Mouse (Mus musculus): ENCODE data around the gene Loxl4. TPM values are rescaled to one million over a fixed set of nuclear protein-coding genes. Genes with fewer than 3 reads are reported as not detected.

Loxl4 gene
- polyA plus RNA-seq, 1 experiment from 2014 or later, result 2.9 TPM

DNA sequence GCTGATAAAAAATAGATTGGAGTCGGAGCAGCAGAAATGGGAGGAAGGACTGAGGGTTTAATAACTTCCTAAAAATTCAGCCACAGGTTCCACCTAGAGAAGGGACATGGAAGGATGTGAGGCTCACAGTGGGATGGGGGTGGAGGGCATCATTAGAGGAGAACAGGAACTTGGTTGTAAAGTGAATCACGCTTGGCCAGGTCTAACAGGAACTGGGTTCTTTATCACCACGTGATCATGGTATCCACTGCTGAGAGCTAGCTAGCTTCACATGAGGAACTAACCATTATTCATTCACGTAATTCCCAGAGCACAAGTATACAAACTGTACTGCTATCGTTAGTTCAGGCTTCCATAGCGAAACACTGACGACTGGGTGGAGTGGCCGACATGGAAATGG, 26.9 kb upstream of the Loxl4 start:
- 66% methylated on average over 8 of the region's 8 CpGs for WGBS
- H3K27ac ChIP-seq, result no peak overlapping the region
- no peak for ATAC-seq (ENCODE audit: insufficient number of reproducible peaks, insufficient read depth, low FRiP score, low TSS enrichment, low read depth)
- H3K4me2 ChIP-seq, result no peak overlapping the region
- H3K27me3 ChIP-seq, result no peaks in the 10 kb centered on the region
- no peaks in the 10 kb centered on the region for H3K9me3 ChIP-seq
- H3K36me3 ChIP-seq, result no peaks in the 10 kb centered on the region
- peaks cover 9% of the 10 kb centered on the region; the same call in 1 of the 2 replicates for H3K4me1 ChIP-seq
- H3K4me3 ChIP-seq, result no peak overlapping the region
- no peak overlapping the region for H3K9ac ChIP-seq

DNA sequence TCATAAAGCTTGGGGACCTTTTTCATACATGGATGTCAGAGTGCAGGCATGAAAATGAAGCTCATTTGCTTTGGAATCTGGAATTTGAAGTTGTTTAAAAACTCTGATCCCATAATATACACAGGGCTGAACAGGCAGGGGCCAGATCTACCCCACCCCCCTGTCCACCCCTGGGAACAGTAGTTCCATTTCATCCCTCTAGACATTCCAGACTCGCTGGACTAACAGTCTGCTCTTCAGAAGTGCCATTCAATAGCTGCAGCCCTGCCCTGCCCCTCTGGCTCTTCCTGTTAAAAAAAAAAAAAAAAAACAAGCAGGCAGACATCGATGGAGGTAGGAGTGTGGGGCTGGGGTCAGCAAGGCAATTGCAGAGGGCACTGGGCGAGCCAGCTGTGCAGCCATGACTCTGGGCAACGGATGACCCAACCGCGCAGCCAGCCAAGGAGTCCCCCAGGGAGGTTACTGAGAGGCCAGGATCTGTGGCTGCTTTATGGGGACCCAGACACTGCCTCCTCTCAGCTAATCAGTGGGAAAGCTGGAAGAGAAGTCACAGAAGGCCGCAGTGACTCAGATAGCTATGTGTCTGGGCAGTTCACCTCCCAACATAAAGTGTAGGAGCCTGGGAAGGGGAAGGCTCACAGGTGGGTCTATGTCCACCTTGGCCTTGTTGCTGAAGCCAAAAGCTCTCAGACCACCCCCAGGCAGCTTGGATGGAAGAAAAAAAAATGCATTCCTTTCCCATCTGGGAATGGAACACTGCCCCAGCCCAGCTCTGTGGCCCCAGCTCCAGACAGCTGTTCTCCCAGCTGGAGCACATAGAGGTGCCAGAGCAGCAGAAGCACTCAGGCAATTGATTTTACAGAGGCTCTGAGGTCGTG, 26.2 kb upstream of the Loxl4 start:
- H3K9ac ChIP-seq, result no peak overlapping the region
- ATAC-seq (ENCODE audit: insufficient number of reproducible peaks, insufficient read depth, low FRiP score, low TSS enrichment, low read depth), result no peak
- no peak overlapping the region for H3K27ac ChIP-seq

DNA sequence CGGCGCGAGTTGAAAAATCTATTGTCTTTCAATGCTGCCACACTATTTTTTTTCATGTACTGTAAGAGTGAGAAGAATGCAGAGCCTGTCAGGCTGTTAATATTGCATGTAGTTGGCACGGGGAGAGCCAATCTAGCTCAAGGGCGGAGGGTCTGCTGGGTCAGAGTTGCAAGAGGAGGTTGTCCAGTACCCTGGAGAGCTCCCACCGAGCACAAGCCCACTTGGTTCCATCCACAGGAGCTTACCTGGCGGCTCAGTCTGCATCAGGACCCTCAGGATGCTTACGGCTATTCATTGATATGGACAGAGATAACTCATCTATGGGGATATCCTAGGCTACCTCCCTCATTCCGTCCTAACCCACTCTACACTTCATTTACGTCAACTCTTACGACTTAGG, 24.0 kb upstream of the Loxl4 start:
- Histone ChIP-seq H3K4me3 (no peak overlapping the region), H3K4me1 (peaks cover 22% of the 10 kb centered on the region), H3K27me3 (no peaks in the 10 kb centered on the region), H3K36me3 (no peaks in the 10 kb centered on the region), H3K9ac (no peak overlapping the region), H3K27ac (no peak overlapping the region), H3K4me2 (no peak overlapping the region), H3K9me3 (no peaks in the 10 kb centered on the region)
- no peak for ATAC-seq (ENCODE audit: insufficient number of reproducible peaks, insufficient read depth, low FRiP score, low TSS enrichment, low read depth)
- WGBS, result 45% methylated on average over 11 of the region's 11 CpGs

More for the DNA sequence above, 26.2 kb upstream of the Loxl4 start:
- H3K27me3 ChIP-seq, result no peaks in the 10 kb centered on the region
- H3K4me1 ChIP-seq, result peaks cover 9% of the 10 kb centered on the region; the same call in 1 of the 2 replicates
- WGBS, result 11% methylated on average over 8 of the region's 8 CpGs
- no peaks in the 10 kb centered on the region for H3K36me3 ChIP-seq
- H3K9me3 ChIP-seq, result no peaks in the 10 kb centered on the region
- H3K4me2 ChIP-seq, result no peak overlapping the region
- H3K4me3 ChIP-seq, result no peak overlapping the region

DNA sequence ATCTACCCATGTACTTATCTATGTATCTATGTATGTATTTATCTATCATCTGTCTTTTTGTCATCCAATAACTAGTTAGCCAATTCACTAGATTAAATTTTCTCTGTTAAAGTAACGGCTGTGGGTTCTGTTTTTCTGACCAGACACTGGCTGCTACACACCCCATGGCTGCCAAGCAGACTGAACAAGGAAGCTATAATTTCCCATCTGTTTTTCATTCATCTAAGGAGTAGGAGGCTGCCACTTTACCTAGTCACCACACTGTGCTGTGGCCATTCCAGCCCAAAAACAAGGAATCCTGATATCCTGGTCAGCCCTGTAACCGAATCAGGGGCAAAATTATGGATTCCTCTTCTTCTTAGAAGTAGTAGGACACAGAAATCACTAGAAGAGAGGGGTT, 21.0 kb upstream of the Loxl4 start:
- Histone ChIP-seq H3K9me3 (no peaks in the 10 kb centered on the region), H3K36me3 (no peaks in the 10 kb centered on the region), H3K27ac (no peak overlapping the region), H3K4me2 (no peak overlapping the region), H3K4me1 (peaks cover 20% of the 10 kb centered on the region), H3K27me3 (no peaks in the 10 kb centered on the region), H3K4me3 (no peak overlapping the region), H3K9ac (no peak overlapping the region)
- ATAC-seq (ENCODE audit: insufficient number of reproducible peaks, insufficient read depth, low FRiP score, low TSS enrichment, low read depth), result no peak
- 31% methylated on average over 2 of the region's 2 CpGs for WGBS

DNA sequence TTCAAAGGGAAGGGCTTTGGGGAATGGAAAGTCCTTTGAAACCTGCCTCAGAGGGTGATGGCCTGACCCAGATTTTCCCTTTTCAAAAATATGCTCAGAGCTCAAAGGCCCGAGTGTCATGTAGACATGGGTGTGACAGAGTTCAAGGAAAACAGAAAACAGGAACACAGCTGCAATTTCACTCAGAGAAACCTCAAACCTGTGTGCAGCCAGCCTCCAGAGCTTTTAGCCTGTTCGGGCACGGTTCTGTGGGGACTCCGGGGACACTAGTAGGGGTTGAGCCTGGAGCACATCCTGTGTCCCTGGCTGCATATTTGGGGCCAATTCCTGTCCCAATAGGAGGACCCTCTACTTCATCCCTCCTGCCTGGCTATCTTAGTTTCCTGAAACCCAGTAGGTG, 19.7 kb upstream of the Loxl4 start:
- H3K36me3 ChIP-seq, result no peaks in the 10 kb centered on the region
- H3K4me3 ChIP-seq, result no peak overlapping the region
- 70% methylated on average over 4 of the region's 4 CpGs for WGBS
- H3K9me3 ChIP-seq, result no peaks in the 10 kb centered on the region
- H3K27me3 ChIP-seq, result no peaks in the 10 kb centered on the region
- peaks cover 20% of the 10 kb centered on the region for H3K4me1 ChIP-seq
- ATAC-seq (ENCODE audit: insufficient number of reproducible peaks, insufficient read depth, low FRiP score, low TSS enrichment, low read depth), result no peak
- H3K4me2 ChIP-seq, result no peak overlapping the region
- H3K9ac ChIP-seq, result no peak overlapping the region
- H3K27ac ChIP-seq, result no peak overlapping the region

DNA sequence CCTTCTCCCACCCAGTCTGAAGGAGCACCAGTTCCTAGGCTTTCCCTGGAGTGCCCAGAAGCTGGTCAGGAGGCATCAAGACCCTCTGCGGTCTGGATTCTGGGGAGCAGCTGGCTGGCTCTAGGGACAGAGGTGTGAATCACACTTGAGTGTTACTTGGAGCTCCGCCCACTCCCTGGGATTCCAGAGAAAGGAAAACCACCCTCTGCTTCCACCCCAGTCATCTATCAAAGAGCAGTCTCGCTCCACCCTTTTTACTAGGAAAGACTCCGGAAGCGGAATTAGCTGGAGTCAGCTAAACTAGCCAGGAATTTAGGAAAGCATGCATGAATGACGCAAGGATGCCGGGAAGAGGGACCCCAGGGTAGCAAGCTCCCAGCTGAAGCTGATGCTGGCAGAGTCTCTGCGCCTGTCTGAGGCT, 18.9 kb upstream of the Loxl4 start:
- no peak for ATAC-seq (ENCODE audit: insufficient number of reproducible peaks, insufficient read depth, low FRiP score, low TSS enrichment, low read depth)
- peaks cover 20% of the 10 kb centered on the region for H3K4me1 ChIP-seq
- no peak overlapping the region for H3K4me3 ChIP-seq
- no peaks in the 10 kb centered on the region for H3K36me3 ChIP-seq
- 18% methylated on average over 8 of the region's 8 CpGs for WGBS
- peak overlapping the region; percentile 39 for H3K4me2 ChIP-seq
- H3K27me3 ChIP-seq, result no peaks in the 10 kb centered on the region
- no peak overlapping the region for H3K9ac ChIP-seq
- no peak overlapping the region for H3K27ac ChIP-seq
- no peaks in the 10 kb centered on the region for H3K9me3 ChIP-seq

DNA sequence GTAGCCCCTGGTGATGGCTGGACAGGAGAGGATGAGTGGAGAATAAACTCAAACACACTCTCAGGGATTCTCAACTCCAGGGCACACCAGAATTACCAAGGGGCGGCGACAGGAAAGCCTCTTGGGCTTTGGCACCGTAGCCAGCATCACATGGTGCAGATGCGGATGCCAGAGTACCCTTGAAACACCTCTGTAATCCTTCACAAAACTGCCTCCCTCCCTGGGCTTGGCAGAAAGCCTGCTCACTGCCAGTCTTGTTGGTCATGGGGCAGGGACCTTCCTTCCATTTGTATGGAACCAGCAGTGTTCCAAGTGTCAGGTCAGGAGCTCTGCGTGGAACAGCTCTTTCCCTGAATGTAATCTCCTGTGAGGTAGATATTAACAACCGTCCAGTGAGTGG, 15.5 kb upstream of the Loxl4 start:
- WGBS, result 83% methylated on average over 6 of the region's 6 CpGs
- no peak overlapping the region for H3K4me3 ChIP-seq
- no peak overlapping the region for H3K9ac ChIP-seq
- no peak overlapping the region for H3K27ac ChIP-seq
- no peaks in the 10 kb centered on the region for H3K36me3 ChIP-seq
- H3K27me3 ChIP-seq, result no peaks in the 10 kb centered on the region
- no peaks in the 10 kb centered on the region for H3K9me3 ChIP-seq
- no peak overlapping the region for H3K4me2 ChIP-seq
- H3K4me1 ChIP-seq, result peaks cover 19% of the 10 kb centered on the region
- no peak for ATAC-seq (ENCODE audit: insufficient number of reproducible peaks, insufficient read depth, low FRiP score, low TSS enrichment, low read depth)

DNA sequence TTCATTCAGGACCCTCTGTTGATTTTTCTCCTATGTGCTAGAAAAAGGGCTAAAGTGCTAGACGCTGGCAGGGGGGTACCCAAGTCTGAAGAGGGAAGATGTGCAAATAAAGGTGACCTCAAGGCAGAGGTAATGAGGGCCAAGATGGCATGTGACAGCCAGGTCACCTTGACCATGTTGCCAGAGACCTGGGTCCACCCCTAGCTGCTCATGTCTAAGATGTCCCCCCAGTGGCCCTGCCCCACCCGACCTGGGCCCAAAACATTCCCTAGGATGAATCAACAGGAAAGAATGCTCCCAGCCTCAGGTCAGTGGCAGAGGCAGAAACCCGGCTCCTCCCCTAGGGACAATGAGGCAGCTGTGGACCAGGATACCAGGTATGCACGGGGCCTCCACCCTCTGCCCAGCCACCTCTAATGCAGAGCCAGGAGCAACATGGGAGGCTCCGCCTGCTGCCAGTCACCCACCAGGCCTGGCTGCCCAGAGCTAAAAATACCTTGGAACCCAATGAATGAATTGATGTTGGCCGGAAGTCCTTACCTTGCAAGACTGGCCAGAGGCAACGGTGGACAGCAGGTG, 1.1 kb upstream of the Loxl4 start:
- no peak overlapping the region for H3K4me3 ChIP-seq
- WGBS, result 58% methylated on average over 7 of the region's 7 CpGs
- H3K27me3 ChIP-seq, result peaks cover 25% of the 10 kb centered on the region
- no peak overlapping the region for H3K27ac ChIP-seq
- no peak overlapping the region for H3K4me2 ChIP-seq
- ATAC-seq (ENCODE audit: insufficient number of reproducible peaks, insufficient read depth, low FRiP score, low TSS enrichment, low read depth), result no peak
- H3K36me3 ChIP-seq, result no peaks in the 10 kb centered on the region
- peak overlapping the region; percentile 64; the same call in 1 of the 2 replicates for H3K9ac ChIP-seq
- peaks cover 12% of the 10 kb centered on the region for H3K4me1 ChIP-seq
- no peaks in the 10 kb centered on the region for H3K9me3 ChIP-seq

DNA sequence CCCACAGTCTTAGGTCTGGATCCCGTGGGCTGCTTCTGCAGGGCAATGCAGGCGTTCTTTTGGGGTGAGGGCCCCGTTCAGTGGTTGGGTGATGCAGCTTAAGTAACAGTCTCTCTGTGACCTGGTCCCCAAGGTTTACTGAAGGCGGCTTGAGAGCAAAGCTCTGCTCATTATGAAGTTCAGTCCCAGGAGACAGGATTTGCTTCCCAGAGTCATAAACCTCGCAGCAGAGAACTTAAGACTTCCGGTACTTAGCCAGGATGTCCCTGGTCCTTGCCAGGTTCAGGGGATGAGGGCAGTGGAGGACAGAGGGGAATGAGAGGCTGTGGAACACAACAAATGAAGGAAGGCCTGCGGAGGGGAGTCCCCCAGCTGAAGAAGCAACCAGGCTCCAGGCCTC, 503 bp upstream of the Loxl4 start:
- WGBS, result 21% methylated on average over 7 of the region's 7 CpGs
- no peak for ATAC-seq (ENCODE audit: insufficient number of reproducible peaks, insufficient read depth, low FRiP score, low TSS enrichment, low read depth)
- Histone ChIP-seq H3K27me3 (peaks cover 25% of the 10 kb centered on the region), H3K4me2 (peak overlapping the region; percentile 71), H3K36me3 (no peaks in the 10 kb centered on the region), H3K9ac (peak overlapping the region; percentile 64), H3K9me3 (no peaks in the 10 kb centered on the region), H3K27ac (no peak overlapping the region), H3K4me3 (peak overlapping the region; percentile 45), H3K4me1 (peaks cover 12% of the 10 kb centered on the region)

DNA sequence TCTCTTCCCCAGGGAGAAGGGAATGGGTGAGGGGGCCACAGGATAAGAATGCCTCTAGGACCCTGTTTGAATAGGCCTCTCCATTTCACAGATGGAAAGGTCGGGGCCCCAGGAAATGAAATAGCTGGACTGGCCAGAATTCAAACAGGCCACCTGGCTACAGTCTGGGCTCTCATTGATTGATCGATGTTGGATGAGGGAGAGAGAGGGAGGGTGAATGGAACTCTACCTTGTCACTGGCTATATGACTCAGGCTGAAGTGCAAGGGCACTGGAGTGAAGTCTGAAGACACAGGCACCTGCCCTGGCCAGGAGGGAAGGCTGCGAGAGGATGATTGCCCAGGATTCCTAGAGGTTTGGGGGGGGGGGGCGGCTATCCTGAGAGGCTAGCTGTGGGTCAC, 867 bp downstream of the Loxl4 start:
- Histone ChIP-seq H3K4me2 (no peak overlapping the region), H3K4me3 (no peak overlapping the region), H3K36me3 (no peaks in the 10 kb centered on the region), H3K27me3 (peaks cover 25% of the 10 kb centered on the region), H3K27ac (no peak overlapping the region), H3K9ac (0 out of 2 replicates have a peak overlapping the region, but pooled peaks have one; percentile 11), H3K9me3 (no peaks in the 10 kb centered on the region), H3K4me1 (peaks cover 12% of the 10 kb centered on the region)
- ATAC-seq (ENCODE audit: insufficient number of reproducible peaks, insufficient read depth, low FRiP score, low TSS enrichment, low read depth), result no peak
- 71% methylated on average over 4 of the region's 4 CpGs for WGBS

DNA sequence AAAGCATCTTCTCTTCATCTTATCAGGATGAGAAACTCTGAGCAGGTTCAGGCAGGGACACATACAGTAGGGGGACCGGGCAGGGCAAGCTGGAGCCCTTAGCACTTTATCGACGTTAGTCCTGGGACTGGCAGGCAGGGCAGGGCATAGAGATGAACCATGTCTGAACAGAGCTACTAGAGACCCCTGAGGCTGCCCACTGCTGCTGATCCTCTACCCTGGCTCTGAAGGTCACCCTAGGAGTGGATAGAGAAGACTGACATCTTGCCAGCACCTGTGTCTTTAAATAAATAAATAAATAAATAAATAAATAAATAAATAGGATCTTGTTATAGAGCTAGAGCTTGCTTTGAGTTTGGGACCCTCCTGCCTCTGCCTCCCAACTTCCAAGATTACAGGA, 2.9 kb downstream of the Loxl4 start:
- Histone ChIP-seq H3K36me3 (no peaks in the 10 kb centered on the region), H3K9ac (no peak overlapping the region), H3K4me1 (peaks cover 12% of the 10 kb centered on the region), H3K9me3 (no peaks in the 10 kb centered on the region), H3K27ac (no peak overlapping the region), H3K27me3 (peaks cover 25% of the 10 kb centered on the region), H3K4me3 (no peak overlapping the region), H3K4me2 (no peak overlapping the region)
- 94% methylated on average over 3 of the region's 3 CpGs for WGBS
- no peak for ATAC-seq (ENCODE audit: insufficient number of reproducible peaks, insufficient read depth, low FRiP score, low TSS enrichment, low read depth)

DNA sequence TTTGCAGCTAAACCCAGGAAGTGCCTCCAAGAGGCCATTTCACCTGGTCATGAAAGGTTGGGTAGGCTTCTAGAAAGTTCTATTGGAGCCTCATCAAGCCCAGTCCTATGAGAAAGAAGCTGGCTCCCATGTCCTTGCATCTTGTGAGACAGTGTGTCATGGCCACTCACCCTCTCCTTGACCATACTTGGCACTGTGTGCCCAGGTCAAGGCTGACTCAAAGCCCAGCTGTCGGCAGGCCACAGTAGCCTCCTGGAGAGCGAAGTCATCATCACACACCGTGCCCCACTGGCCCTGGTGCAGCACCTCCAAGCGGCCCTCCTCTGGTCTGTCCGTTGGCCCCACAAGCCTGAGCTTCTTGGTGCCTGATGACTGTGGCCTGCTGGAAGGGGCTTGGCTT, 4.5 kb downstream of the Loxl4 start:
- H3K9me3 ChIP-seq, result no peaks in the 10 kb centered on the region
- WGBS, result 93% methylated on average over 5 of the region's 5 CpGs

More for the DNA sequence above, 4.5 kb downstream of the Loxl4 start:
- Histone ChIP-seq H3K9ac (no peak overlapping the region), H3K27me3 (peaks cover 16% of the 10 kb centered on the region), H3K36me3 (no peaks in the 10 kb centered on the region), H3K4me2 (no peak overlapping the region), H3K4me1 (peaks cover 8% of the 10 kb centered on the region), H3K27ac (no peak overlapping the region), H3K4me3 (no peak overlapping the region)
- no peak for ATAC-seq (ENCODE audit: insufficient number of reproducible peaks, insufficient read depth, low FRiP score, low TSS enrichment, low read depth)

All from embryonic facial prominence, embryonic 13.5 days (tissue).